Mouse (Mus musculus) retina, adult 2 months (tissue): Measurements from ENCODE around the gene Irak4.

Experiments
- DNase-seq: peaks from one replicate; pipeline ENCODE4 v3.0.0-alpha.2; 2012; ENCODE audit warnings: low read depth, low spot score

Irak4 gene

DNA sequence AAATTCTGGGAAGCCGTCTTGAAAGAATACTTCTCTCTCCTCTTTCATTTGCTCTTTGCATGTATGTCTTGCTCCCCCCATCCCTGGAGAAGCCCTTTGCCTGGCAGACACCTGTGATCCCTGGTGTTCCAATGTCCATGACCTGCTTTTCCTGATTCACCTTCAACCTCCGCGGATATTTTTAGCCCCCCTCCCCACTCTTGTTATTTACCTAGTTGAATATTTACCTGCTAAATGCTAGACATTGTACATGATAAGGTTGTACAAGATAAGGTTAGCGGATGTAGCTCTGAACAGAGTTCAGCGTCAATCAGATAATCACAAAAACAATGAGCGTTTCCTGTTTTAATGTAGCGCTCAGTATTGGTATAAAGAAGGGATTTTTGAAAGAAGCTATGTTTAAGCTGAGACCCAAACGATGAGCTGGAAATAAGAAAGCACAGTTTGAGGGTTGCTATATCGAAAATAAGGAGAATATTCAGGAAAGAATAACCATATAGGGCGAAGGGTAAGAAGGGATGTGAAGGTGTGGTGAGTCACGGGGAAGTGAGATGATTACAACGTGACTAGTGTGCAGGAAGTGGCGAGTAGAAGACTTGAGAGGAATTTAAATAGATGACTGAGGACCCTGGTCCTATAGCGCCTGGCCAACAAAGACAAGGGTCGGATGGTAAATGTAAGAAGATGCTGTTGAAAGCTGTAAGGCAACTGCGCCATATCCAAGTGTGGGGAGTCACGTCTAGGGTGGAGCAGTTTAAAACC is 15.6 kb downstream of the Irak4 start:
- DNase-seq, result no peak

DNA sequence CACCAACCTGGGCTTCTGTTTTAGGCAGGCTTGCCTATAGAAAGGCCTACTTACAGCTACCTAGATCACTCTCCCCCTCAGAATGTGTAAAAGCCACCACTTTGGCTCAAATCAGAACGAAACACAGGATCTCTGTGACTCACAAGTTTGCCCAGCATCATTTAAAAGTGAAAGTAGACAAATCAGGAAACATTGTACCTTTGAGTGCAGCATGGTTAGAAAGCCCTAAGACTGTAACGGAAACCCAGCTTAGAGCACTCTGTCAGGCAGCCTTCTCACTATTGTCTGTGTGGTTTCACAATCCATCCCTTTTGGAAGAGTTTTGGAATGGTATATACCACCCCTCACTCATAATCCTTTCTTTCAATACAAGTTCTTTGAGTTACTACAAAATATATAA is 21.5 kb downstream of the Irak4 start:
- no peak for DNase-seq

DNA sequence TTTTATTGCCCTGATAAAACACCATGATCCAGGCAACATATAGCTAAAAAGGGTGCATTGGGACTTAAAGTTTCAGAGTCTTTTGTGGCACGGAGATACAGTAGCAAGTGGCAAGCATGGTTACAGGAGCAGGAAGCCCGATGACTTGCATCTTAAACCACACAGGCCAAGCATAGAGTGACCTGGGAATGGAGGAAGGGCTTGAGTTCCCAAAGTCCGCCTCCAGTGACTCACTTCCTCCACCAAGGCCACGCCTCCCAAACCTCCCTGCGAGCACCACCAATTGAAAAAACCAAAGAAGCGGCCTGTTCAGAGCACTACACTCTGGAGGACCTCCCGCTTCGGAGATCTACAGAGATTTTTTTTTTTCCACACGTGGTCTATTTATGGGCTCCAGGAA is 22.4 kb downstream of the Irak4 start:
- DNase-seq, result no peak

DNA sequence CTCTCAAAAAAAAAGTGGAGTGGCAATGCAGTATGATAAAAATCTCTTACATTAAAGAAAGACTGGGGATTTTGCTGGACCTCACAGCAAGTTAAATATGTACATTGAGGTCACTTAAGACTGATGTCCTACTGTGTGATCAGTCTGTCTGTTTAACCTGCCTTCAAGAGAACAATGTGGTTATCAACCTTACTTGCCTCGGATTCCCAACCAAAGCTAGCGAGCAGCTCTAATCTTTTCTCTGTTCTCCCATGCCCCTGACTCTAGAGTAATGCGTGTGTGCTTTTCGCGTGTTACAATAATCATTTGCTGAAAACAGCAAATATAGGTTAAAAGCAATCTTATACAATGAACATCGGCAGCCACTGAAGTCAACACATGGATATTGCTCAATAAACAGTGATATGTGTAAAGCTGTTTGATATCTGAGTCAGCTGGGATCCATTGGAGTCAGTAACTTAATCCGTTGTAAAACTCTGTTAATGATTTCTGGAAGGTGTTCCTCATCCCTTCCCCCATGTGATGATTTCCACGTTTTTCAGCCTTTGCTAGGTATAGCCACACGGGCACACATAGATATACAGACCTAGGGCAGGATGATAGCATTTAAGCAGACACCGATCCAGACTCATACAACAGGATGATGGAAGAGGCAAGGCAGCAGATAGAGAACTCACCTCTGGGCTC is 25.2 kb downstream of the Irak4 start:
- DNase-seq, result no peak

DNA sequence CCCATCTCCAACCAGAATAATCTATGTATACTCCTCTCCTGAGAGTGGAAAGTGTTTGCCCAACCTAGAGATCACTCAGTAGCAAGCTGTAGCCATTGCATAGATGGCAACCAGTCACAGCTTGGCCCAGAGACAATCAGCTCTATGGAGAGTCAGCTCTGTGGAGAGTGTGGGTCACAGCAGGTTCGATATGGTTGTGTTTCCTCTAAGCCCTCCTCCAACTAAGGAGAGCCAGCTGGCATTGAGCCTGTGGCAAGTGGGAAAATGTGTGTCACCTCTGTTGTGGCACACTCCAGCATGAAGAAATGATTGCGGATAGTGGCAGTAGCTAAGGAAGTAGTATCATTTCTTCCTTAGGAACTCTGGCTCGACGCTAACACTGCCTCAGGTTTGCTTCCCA is 28.1 kb downstream of the Irak4 start:
- DNase-seq, result no peak

DNA sequence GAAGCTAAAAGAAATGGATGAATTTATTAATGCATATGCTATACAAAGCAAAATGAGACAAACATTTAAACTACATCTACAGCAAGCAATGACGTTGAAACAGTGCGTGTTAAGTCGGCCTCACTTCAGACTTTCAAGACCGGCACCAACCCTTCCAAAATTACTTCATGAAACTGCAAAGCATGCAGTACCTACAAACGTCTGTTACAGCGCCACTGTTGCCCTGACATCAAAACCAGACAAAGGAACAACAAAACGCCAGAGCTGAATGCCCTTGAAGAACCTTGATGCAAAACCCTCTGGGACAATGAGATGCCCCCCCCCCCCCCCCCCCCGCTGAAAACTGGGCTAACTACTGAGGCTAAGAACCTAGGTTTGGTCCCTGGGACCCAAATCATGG is 29.3 kb downstream of the Irak4 start:
- DNase-seq, result no peak

DNA sequence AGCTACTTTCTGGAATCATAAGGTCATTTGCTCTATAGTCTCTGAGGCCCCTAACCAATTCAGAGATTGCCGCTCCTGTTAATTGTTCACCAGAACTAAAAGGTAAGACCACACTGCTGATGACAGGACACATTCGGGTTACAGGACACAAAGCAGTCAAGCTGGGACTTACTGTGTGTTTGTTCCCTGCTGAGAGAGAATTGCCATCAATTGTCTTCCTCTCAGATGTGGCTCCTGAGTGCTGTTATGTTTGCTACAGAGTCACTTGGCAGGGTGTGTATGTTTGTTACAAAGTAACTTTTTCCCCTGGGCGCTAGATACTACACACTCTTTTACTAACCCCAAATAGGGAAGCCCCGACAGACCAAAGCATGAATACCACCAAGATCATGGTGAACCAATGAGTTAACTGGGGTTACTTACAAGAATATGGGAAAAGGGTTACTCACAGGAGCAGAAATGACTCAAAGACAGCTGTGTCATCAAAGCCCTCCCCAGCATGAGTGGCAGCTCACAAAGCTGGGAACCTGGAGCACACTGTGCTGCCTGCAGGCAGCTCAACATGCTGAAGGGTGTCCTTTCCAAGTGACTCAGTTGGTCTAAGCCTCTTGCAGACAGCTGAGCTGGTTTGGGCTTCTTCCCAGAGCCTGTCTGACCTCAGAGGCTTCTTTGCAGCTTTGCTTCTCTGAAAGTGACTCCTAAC is 31.3 kb downstream of the Irak4 start:
- DNase-seq, result no peak

GRCm38 (mm10) chr15:94582000-94582593 is 38.7 kb downstream of the Irak4 start:
- DNase-seq, result no peak

DNA sequence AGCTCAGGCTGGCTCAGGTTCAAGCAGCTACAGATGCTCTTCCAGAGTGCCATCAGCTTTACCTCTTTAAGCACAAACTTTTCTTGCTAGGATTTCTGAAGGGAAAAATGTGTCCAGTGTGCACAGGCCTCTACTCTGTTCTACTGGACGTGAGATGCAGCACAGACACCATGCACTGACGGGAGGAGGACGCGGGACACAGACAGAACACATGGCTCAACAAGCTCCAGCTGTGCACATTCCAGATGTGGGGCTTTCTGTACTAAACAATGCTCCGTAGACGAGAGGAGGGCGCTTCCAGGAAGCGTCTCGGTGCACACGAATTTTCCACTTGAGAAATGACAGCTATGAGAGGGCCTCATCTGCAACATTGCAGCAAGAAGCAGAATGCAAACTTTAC is 39.7 kb downstream of the Irak4 start:
- no peak for DNase-seq

DNA sequence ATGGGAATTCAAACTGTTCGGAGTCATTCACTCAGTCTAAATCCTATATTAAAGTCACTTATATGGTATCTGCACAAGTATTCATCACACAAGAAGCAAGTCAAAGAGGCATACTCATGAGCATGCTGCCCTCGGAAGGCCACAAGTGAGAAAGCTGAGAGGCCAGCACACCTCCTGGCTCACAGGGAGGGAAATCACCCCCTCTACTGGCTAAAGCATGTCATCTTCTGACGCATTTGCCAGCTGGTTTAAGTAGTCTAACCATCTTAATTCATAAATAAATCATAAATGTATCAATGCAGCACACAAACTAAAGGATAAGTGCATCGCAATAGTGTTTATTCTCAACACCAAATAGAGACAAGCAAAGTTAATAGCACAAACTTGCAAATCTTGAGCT is 41.3 kb downstream of the Irak4 start:
- no peak for DNase-seq

- DNase-seq, result no peak
Observed at GRCm38 (mm10) chr15:94587826-94588715, 44.6 kb downstream of the Irak4 start.

GRCm38 (mm10) chr15:94589219-94590075 is 46.0 kb downstream of the Irak4 start, which contains the start of gene Twf1:
TSS of gene Twf1 (minus strand) at chr15:94589889.
- peak; percentile 96 for DNase-seq

GRCm38 (mm10) chr15:94590083-94590482 is 46.6 kb downstream of the Irak4 start:
- no peak for DNase-seq

GRCm38 (mm10) chr15:94591356-94591755 is 47.9 kb downstream of the Irak4 start:
- no peak for DNase-seq

DNA sequence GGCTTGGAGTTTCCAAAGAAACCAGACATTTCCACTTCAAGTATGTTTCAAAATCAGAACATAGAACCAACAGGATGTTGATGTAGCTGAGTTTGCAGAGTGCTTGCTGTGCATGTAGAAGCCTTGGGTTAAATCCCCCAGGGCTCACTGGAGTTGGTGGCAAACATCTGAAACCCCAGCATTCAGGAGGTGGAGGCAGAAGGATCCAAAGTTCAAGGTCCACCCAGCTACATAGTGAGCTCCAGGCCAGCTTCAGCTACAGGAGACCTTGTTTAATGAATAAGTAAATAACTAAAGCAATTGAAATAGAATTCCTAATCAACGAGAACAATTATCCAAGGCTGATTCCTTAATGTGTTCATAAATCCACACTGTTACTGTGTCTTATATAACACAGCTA is 50.1 kb downstream of the Irak4 start:
- DNase-seq, result no peak

DNA sequence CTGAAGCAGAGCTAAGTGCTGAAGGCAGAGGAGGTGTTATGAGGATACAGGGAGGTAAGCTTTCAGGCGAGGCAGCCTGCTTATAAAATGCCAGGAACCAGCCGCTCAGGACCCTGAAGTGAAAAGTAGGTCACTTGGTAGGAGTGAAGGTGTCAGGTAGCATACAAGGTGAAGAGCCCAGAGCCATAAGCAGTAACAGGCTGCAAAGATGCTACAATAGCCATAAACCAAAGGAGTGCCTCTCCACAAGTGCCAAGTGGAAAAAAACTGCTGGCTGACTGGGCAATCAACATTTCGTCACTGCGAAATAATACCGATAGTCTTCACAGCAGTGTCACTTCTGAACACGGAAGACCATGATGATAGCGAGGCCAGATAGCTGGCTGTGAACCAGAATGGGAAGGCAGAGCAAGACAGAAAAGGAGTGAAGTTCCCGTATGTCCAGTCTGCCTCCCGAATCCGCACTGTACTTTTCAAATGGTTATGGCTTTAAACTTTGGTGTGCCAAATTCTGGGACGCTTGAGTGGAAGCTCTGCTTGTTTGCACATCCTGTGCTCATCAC is 56.8 kb downstream of the Irak4 start:
- no peak for DNase-seq

DNA sequence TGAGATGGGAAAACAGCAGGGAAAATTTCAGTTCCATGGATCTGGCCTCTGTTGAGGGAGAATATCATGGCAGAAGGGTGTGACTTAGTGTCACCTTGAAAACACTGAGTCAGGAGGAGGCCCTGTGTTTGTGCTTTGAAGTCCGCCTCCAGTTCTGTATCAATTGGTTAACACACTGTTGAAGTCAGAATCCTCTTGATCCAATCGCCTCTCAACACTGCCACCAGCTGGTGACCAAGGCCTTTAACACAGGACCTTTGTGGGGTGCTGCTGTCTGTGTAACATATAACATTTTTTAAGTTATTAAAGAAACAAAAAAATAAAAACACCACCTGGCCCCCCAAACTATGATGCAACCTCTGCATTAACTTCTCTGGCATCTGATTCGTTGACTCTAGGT is 57.9 kb downstream of the Irak4 start:
- DNase-seq, result no peak

DNA sequence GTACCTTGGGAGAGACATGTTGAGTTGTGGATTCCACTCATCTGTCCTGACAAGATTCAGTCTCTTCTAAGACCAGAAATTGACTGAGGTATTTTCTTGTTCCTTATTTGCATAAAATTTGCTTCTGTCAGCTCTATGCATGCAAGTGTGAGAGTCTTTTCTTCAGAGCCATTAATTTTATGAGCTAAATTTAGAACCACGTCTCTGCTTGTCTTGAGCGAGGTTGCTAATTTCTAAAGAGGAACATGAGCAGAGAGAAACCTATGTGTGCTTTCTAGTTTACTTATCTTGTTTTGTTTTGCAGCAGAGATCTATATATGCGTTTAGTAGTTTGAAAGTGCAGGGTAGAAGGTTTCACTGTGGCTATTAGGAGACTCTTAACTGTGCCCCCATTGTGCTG is 59.0 kb downstream of the Irak4 start:
- DNase-seq, result no peak

DNA sequence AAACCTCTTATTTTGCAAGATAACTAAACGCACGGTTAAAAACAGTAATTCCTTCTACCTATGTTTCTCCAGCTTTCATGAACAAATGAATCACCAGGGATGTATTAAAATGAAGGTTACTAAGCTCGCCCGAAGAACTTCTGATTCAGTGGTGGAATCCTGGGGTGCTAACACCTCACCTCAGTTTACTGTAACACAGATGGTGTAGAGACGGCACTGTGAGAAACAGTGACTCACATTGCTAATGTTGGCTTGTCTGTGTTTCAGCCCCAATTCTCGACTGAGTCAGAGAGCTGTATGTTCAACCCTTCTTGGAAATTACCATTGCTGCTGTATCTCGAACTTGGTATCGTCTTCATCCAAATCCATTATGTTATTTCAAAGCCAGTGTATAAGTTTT is 64.3 kb downstream of the Irak4 start:
- DNase-seq, result no peak

DNA sequence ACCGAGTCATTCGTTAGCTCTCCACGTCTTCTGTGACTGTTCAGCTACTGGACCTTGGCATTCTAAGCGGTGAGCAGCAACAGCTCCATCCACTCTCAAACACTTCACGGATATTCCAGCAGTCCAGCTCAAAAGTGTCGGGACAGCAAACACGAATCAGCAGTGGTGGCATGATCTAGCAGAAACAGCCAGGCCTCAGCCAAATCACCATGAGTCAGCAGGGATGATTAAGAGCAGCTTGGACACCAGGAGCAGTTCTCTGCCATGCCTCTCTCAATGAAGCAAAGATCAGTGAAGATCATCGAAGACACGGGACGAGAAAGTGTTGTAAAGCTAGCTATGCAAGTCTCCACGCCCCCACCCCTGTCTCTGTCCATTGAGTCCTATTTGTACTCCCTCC is 72.6 kb downstream of the Irak4 start:
- DNase-seq, result no peak
